Mouse (Mus musculus): ENCODE results near the gene Tnnt2.

Gene Tnnt2

GRCm38 (mm10) chr1:135857137-135857775 is 21.1 kb downstream of the Tnnt2 start:
- DNase-seq: peak; percentile 92

GRCm38 (mm10) chr1:135858533-135858932 is 22.4 kb downstream of the Tnnt2 start:
- peak; percentile 78 for DNase-seq

- peak; percentile 90 for DNase-seq
Measured at GRCm38 (mm10) chr1:135861091-135861490, 24.9 kb downstream of the Tnnt2 start.

- peak; percentile 98 for DNase-seq
Measured at GRCm38 (mm10) chr1:135861980-135862552, 25.9 kb downstream of the Tnnt2 start.

- DNase-seq: peak; percentile 91
Measured at GRCm38 (mm10) chr1:135862561-135862960, 26.4 kb downstream of the Tnnt2 start.

- peak; percentile 93 for DNase-seq
Measured at GRCm38 (mm10) chr1:135863786-135864335, 27.7 kb downstream of the Tnnt2 start.

- DNase-seq: peak; percentile 84
Measured at GRCm38 (mm10) chr1:135864830-135865229, 28.7 kb downstream of the Tnnt2 start.

- DNase-seq: peak; percentile 93
Measured at GRCm38 (mm10) chr1:135865518-135866194, 29.5 kb downstream of the Tnnt2 start.

GRCm38 (mm10) chr1:135868570-135868969 is 32.4 kb downstream of the Tnnt2 start:
- DNase-seq: peak; percentile 81

GRCm38 (mm10) chr1:135872991-135873390 is 36.8 kb downstream of the Tnnt2 start:
- DNase-seq: no peak

GRCm38 (mm10) chr1:135877248-135877647 is 41.1 kb downstream of the Tnnt2 start:
- no peak for DNase-seq

GRCm38 (mm10) chr1:135882385-135883109 is 46.4 kb downstream of the Tnnt2 start:
- DNase-seq: peak; percentile 86

GRCm38 (mm10) chr1:135889461-135890185 is 53.5 kb downstream of the Tnnt2 start:
- DNase-seq: peak; percentile 90

GRCm38 (mm10) chr1:135891424-135892216 is 55.5 kb downstream of the Tnnt2 start:
- peak; percentile 81 for DNase-seq

- no peak for DNase-seq
Measured at GRCm38 (mm10) chr1:135892233-135892632, 56.1 kb downstream of the Tnnt2 start.

- peak; percentile 85 for DNase-seq
Measured at GRCm38 (mm10) chr1:135892764-135893163, 56.6 kb downstream of the Tnnt2 start.

- no peak for DNase-seq
Measured at GRCm38 (mm10) chr1:135893377-135893776, 57.2 kb downstream of the Tnnt2 start.

GRCm38 (mm10) chr1:135895367-135895766 is 59.2 kb downstream of the Tnnt2 start:
- DNase-seq: no peak

GRCm38 (mm10) chr1:135899295-135899694 is 63.1 kb downstream of the Tnnt2 start:
- DNase-seq: no peak

GRCm38 (mm10) chr1:135899991-135900515 is 63.9 kb downstream of the Tnnt2 start:
- peak; percentile 67 for DNase-seq

All from heart, adult 11 months (tissue).